Mouse (Mus musculus) heart, postnatal 14 days (tissue): ENCODE data around the gene Scnn1a. TPM values are rescaled to one million over a fixed set of nuclear protein-coding genes. Genes with fewer than 3 reads are reported as not detected.

Experiments
- DNase-seq, 2 experiments: peaks; one replicate each; pipeline ENCODE4 v3.0.0; 2021 to 2022
- intact Hi-C: fragments of 180-260 bp; cut with DNase I; formaldehyde crosslinking; loops from one replicate; pipeline ENCODE4 v1.15.1; 2025
- total RNA-seq, 2 experiments: library from RNA; stranded (reverse); gene quantifications; 2 replicates each; pipeline ENCODE4 v1.2.3; 2021

The Scnn1a gene
- total RNA-seq, 2 experiments from 2014 or later, result 1.00 to 1.1 TPM

DNA sequence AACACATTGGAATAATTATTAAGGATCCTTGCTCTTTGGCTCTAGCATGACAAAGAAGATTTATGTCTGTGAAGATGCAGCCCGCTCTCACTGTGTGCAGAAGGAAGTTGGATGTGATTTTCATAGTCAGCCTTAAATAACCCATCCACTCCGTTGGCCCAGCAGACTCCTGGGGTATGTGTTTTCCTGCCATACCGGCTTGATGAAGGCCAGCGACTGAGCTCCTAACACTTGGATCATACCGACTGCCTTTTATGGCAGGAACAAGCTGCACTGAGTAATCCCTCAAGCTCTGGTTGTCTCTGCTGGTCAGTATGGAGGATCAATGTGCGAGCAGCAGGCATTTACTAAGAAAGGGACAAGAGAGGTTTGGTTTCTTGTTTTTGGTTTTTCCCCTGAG, 15.0 kb upstream of the Scnn1a start:
- intact Hi-C loops, result no loop called here

DNA sequence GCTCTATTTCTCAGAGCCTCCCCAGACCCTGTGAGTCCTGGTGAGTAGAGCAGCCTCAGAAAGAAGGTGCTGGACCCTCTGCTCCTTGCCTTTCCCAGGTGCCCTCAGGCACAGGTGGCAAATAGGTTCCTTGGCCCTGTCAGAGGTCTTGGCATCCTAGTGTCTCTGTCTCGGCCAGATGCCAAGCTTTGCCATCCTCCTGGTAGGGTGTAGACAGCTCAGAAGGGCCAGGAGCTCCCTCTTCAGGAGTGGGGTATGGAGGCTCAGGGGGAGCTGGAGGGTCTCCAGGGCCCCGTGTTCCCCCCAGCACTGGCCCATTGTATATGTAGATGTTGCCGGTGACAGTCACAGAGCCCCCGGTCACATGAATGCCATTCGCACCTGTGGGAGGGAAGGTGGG, 13.4 kb upstream of the Scnn1a start:
- intact Hi-C loops, result no loop called here
- DNase-seq, result no peak

More for the DNA sequence above, 15.0 kb upstream of the Scnn1a start:
- no peak for DNase-seq

DNA sequence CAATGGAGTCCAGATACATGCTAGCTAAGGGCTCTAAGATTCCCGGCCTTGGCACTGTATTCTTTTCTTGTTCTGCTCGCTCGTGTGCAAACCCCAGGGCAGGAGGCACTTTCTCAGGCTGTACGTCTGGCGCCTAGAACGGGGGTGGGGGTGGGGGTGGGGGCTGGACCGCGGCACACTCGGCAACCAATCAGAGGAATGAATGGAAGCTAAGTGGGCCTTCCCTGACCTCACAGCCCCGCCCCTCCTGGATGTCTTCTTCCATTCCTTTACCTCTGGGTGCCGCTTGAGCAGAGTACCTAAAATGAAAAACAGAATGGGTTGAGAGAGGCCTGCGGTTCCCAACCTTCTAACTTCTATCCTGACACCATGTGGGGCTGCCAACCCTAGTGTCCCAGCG, 11.5 kb upstream of the Scnn1a start:
- DNase-seq, result no peak
- intact Hi-C loops, result no loop called here

DNA sequence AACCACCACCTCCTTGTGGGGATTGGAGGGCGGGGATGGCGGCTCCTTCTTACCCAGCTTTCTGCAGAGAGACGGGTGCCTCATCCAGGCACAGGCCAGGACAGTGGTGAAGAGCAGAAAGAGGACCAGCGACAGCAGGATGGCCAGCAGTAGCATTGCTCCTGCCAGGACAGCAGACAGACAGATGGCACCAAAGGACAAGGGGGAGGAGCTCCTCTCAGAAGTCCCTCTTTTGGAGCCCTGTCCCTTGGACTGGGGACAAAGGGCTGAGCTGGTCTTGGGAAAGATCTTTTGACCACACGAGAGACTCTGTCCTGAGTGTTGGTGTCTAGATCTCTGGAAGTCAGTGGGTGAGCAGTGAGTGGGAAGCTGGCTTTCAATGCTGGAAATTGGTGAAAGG, 11.1 kb upstream of the Scnn1a start:
- intact Hi-C loops, result no loop called here
- no peak for DNase-seq

DNA sequence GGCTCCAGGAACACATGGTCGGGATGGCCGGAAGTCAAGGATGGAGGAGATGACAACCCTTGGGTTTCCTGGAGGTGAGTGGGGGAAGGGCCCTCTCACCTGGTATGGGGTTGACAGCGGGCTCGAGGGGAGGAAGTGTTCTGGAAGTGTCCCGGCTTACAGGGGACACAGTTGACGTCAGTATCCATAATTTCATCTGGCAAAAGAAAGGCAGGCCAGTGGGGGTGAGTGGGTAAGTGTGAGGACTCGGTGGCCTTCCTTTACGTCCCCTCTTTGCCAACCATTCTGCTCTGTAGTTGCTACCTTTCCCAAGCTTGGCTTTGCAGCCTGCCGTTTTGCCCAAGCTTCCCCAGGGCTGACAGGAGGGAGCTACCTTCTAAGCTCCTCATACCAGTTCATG, 8.3 kb upstream of the Scnn1a start:
- intact Hi-C loops, result loop anchor here (2.0 to 5.0 kb wide), 2 partner anchors 39 to 305 kb away; partner anchors contain the start of gene Zfp384
- no peak for DNase-seq

DNA sequence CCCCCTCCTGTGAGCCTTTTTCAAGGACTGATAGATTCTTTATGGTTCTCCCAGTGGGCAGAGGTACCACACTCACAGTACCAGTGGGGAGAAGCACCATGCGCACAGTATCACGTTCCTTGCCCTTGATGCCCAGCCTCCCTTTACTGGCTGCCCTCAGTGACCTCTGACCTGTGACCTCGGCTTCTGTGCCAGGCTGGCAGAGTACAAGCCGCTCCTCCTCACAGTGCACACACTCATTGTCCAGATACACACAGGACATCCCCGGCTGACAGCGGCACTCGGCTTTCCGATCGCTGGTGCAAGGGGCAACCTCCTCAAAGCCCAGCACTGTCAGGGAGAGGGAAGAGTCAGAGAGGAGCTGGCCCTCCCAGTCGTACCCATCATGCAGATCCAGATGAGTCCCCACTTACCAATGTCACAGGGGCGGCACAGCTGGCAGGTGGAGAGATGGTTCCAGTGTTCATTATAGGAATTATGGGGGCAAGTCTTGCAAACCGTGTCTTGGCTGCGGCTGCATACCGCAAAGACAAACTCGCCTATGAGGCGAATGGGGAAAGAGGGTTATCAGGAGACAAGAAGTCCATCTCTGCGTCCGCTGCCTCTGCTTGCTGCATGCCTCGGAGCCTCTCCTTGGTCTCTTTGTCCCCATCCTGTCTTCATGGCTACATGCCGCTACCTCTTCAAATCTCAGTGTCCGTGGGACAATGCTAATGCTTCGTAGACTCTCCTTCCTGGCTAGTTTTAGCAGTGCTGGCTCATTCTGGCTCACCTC, 7.7 kb upstream of the Scnn1a start:
- intact Hi-C loops, result loop anchor here (2.0 to 5.0 kb wide), 2 partner anchors 38 to 305 kb away; partner anchors contain the start of gene Zfp384
- no peak for DNase-seq

DNA sequence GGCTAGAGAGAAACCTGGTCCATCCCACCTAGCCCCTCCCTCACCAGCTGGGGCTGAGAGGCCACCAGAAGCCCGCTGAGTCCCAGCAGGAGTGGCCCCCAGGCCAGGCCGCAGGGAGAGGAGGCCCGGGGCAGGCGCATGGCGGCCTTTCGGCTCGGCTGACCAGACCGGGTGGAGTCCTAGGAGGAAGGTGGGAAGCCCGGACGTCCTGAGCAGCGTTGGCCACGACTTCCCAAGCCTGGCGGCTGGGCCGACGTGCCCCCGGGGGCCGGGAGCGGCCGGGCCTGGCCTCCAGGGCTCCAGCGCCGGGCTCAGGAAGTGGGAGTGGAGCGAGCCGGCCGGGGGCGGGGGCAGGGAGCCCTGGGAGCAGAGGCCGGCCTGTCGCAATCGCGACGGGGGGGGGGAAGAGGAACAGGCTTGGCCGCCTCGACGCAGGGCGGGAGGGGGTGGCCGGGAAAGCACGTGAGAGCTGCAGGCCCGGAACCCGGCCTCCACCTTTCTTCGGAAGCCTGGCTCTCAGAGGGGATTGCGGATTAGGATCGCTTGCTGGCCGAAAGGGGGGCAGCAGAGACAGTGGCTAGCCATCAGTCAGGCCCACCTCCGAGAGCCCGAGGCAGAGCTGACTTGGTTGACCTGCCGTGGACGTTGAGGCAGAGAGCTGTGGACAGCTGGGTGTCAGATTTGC, 6.8 kb upstream of the Scnn1a start, which contains the start of gene Ltbr:
Gene Ltbr (minus strand): TSS at position 340 of the 685 bp plus-strand sequence.
- peak; percentile 90 to 94 for DNase-seq
- intact Hi-C loops, result loop anchor here (2.0 to 5.0 kb wide), 2 partner anchors 37 to 306 kb away; partner anchors contain the start of gene Zfp384

DNA sequence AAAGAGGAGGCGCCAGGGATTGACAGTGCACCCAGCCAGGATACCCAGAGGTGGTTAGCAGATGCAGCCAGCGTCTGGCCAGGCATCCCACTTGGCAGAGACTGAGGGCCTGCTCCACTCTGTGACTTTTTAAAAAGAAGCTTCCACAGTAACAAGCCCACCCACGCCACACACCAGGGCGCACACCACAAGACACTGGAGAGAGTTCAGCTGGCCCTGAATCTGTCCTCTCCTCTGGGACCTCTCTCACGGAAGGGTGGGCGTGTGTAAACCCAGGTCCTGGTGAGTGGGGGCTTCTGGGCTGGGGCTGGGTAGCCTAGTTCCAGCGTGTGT, 6.3 kb upstream of the Scnn1a start:
- intact Hi-C loops, result loop anchor here (5.0 kb wide), 1 partner anchor 307 kb away; the partner anchor contains the start of gene Zfp384
- no peak for DNase-seq

DNA sequence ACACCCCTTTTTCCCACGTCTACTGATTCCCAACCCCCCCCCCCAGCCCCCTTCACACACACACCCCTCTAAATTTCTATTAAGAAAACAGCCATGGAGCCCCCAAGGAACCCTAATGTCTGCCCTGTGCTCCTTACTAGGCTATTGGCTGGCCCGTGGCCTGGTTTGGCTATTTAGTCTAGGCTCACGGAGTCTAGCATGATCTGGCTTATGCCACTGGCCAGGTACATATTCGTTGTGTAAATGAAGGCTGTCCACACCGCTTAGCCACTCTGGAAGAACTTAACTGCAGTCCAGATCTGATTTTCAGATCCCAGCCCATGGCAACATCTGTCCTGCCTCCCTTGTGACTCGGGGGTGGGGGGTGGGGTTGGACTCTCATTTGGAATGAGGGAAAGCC, 5.7 kb upstream of the Scnn1a start:
- DNase-seq, result no peak
- intact Hi-C loops, result loop anchor here (5.0 kb wide), 1 partner anchor 307 kb away; the partner anchor contains the start of gene Zfp384

DNA sequence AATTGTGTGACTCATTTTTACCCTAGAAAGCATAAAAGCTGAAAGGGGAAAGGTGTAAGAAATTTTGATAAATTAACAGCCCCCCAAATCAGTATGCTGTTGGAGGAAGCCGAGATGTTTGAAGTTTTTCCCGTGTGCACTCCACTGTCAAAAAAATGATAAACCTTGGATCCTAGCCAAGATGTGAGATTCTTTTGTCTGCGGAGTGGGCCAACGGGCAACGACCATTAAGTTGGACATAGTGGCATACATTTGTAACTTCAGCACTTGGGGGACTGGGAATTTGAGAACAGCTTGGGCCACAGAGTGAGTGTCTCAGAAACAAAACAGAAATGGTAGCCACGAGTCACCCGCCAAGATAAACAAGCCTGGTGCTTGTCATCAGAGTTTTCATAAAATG, 3.4 kb upstream of the Scnn1a start:
- DNase-seq, result no peak
- intact Hi-C loops, result no loop called here

DNA sequence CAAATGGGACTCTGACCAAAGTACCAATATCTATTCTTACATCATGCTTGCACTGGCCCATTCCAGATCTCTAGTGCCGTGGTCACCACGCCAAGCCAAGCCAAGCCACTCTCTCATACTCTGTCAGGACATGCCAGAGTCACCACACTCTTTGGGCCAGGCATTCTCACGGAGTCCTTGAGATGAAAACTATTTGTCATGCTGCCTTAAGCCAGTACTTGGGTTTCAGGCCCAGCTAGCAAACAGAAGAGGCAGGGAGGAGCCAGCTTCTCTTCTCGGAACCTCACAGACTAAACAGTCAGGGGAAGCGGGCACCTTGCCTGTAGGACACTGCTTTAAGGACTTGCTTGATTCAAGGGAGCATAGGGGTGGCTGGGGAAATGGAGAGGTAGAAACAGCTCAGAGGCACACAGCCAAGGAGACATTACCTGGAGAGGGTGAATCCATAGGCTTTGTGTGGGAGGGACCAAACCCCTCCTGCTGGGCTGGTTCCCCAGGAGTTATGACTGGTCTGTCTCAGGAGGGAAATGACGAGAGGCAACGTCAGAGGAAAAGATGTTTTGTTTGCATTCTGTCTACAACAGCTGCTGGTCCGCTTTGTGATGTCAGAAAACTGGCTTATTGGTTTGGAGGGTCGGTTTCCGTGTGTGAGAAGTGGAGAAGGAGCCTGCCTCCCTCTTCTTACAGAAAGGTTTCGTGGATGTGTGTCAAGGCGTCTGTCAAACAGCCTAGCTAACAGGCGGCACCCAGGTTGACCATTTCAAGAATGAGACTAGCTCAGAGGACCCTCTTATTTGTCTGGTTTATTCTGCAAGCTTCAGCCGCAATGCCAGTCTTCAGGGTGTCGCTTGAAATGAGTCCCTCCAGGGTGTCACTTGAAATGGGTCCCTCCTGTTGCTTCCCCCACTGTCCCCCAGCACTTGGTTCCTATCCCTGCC, 1.2 kb upstream of the Scnn1a start:
- intact Hi-C loops, result no loop called here
- peak in 1 of 2 experiments; percentile 25 for DNase-seq

DNA sequence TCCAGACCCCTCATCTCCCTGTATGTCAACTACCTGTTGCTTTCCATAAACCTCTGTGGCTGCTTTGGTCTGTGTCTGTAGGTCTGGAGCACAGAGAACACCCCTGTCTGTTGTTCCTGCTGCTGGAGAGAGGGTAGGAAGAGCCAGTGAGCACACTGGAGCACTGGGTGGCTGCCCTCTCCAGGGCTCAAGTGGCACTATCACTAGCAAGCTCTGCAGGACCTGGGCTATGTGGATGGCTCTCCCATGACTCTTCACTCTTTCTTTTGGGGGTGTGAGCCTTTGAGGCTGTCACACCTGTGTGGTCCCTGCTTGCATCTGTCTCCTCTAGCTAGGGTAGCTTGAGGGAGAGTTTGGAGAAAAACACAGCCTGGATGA, 551 bp upstream of the Scnn1a start:
- no peak for DNase-seq
- intact Hi-C loops, result no loop called here

DNA sequence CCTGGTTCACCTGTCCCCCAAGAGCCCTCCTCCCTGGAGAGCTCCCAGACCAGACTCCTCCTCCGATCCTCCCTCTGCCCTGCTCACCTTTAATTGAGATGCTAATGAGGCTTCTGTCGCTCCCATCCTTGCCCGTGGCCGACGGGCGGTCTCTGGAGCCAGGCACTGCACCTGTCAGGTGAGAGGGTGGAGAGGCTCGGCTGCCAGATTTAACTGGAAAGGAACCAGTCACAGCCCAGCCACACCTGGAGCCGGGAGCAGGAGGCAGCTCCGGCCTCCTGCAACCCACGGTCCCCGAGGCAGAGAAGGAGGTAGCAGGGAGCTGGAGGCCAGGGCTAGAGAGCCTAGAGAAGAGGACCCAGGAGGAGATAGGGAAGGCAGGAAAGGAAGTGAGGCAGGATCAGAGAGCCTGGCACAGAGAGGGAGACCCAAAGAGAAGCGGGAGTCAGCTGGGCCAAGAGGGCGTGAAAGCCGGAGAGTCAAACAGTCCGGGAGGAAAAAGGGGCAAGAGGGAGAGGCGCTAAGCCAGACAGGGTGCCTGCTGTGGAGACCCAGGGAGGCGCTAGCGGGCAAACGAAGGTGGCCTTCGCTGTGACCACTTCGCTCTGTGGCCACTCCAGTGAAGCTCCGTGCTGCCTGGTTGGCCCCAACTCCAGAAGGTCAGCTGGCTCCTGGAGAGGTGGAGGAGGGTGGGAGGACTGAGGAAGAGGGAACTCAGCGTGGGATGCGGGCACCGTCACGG, 826 bp downstream of the Scnn1a start:
- no peak for DNase-seq
- intact Hi-C loops, result no loop called here

DNA sequence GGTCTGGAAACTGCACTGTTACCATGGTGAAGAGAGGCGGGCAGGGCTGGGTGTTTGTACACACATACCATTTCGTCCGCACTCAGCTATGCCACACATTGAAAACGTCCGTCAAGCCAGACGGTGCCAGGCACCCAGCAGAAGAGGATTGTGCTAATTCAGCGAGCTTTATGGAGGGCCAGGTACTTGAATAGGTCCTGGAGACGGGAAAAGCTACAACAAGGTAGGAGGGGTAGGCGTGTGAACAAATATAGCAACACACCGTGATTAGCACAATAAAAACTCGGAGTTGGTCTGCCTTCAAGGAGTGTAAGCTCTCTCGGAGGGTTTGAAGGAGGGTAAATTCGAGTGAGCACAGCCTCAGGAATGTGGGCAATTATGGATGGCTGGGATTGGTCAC, 2.3 kb downstream of the Scnn1a start:
- DNase-seq, result no peak
- intact Hi-C loops, result no loop called here

DNA sequence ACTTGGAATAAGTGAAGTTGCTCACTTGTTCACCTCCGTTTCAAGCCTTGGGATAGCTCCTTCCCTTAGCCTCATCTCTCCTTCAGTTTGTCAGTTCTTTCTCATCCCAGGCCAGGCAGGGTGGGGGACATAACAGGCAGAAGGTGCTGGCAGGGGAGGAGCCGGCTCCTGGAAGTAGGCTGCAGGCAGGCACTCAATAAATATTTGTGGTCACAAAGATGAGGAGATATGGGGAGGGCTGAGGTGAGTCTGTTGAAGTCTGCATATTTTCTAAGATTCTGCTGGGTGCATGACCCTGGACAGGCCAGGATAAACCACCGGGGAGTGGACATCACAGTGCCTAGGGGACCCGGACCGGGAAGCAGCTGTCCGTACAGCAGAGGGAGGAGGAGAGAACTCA, 3.1 kb downstream of the Scnn1a start:
- intact Hi-C loops, result no loop called here
- no peak for DNase-seq

DNA sequence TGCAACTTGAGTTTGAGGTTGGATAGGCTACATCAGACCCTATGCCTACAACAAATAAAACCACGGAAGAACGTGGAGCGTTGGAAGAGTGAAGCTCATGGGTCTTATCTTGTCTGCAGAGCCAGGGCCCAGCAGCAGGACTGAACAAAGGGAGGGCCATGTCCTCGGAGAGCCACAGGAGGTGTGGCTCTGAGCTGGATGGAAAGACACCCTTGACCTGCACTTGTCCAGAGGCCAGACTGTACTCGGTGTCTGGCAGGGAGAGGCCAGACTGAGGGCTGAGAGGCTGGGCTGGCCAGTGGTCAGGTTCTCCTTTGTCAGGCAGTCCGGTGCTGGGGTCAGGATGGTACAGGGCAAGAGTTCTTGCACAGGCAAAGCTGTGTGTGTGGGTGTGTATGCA, 4.9 kb downstream of the Scnn1a start:
- DNase-seq, result no peak
- intact Hi-C loops, result loop anchor here (5.0 kb wide), 1 partner anchor 48 kb away; no protein-coding TSS in a partner anchor

DNA sequence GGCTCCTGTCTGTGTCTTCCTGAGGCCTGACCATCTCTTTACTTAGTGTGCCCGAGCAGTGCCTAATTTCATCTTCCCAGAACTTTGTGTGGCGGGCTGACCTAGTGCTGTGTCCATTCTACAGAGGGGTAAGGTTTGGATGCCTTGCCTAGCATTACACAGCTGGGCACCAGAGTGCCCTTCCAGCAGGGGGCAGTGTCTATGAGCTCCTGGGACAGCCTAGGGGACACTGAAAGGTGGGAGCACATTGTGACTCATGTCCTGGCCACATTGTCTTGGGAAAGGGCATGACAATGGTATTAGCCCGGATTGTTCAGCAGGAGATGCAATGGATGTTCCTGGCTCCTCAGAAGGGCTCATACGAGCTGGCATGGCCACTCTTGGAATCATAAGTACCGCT, 7.8 kb downstream of the Scnn1a start:
- intact Hi-C loops, result loop anchor here (5.0 kb wide), 1 partner anchor 51 kb away; no protein-coding TSS in a partner anchor
- peak; percentile 63 to 68 for DNase-seq

DNA sequence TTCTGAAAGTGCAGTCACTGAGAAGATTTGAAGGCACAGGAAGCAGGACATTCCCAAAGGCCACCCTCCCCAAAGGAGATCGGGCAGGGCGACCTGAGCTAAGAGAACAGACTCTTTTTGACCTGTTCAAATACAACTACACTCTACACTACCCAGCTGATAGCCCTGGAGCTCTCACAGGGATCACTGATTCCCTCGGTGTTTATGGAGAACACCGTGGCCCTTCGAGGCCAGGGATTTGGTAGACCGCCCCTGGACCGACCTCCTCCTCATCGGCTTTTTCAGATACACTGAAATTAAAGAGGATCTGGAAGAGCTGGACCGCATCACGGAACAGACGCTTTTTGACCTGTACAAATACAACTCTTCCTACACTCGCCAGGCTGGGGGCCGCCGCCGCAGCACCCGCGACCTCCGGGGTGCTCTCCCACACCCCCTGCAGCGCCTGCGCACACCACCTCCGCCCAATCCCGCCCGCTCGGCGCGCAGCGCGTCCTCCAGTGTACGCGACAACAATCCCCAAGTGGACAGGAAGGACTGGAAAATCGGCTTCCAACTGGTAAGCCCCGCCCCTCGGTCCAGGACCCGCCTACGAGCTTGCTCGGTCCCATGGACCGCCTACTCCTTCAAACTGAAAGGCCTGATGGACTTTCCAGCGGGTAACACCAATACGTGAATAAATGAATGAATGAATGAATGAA, 10.3 kb downstream of the Scnn1a start:
- DNase-seq, result peak; percentile 91 to 92
- intact Hi-C loops, result loop anchor here (2.0 kb wide), 2 partner anchors 18 to 32 kb away; partner anchors contain the start of gene Tnfrsf1a
